Mouse (Mus musculus): ENCODE results near the gene Col4a6.
A peak's percentile ranks its signal among the peaks of the same experiment; 100 is the strongest.

Gene Col4a6

GRCm38 (mm10) chrX:141473470-141474302 is at the start of gene Col4a6:
Gene Col4a6 (minus strand): TSS chrX:141474076.
- DNase-seq = no peak

DNA sequence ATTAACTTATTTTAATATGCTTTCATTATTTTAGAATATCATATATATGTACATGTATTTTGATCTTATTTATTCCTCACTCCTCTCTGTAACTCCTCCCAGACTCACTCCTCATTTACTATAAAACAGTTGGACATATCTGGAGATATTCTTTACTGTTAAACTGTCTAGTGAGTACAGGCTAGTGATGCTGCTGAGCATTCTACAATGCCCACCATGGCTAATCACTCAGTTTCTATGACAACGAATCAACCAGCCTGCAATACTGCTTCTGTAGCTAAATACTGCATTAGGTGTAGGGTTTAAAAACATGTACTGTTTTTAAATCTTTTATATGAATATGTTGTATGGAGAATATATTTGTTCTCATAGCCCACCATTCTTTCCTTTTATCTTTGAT is 29.2 kb upstream of the Col4a6 start:
- no peak for DNase-seq

GRCm38 (mm10) chrX:141494545-141494944 is 20.7 kb upstream of the Col4a6 start:
- DNase-seq = no peak

- DNase-seq = peak; percentile 3
These were observed 1.9 kb upstream of the Col4a6 start for GRCm38 (mm10) chrX:141475566-141476327.

DNA sequence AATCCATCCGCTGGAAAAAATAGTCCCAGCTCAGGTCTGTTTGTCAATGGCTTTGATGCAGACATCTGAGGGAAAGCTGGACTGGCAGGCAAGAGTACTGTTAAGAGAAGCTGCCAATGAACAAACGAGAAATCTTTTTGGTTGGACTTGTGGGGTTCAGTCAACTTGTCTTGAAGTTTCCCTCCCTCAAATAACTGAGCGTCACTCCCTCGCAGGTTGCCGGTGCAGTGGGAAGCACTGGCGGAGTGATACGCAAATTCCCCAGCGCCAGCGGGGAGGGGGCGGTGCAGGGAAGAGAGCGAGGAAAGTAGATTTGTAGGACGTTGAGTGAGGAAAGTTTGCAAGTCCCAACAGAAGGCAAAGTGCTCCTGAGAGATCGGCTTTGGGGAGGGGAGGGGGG is 1.2 kb upstream of the Col4a6 start, which contains the start of gene Col4a5:
Col4a5 (plus strand) TSS at position 276 of the 400 bp plus-strand sequence.
- peak; percentile 60 for DNase-seq

DNA sequence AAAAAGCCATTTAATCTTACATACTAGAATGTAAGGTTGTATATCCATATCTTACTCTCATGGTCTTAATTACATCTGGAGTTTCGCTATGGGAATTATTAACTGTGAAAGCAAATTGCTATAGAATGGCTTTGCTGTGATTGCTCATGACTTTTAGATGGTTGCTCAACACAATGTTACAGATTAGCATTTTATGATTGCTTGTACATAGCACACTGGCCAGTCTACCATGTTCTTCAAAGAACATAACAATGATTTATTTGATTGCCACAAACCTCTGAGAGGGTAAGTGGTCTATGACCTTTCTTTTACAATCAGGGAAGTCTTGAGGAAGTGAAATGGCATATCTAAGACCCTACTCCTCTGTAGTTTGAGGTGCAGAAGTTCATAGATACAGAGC is 25.9 kb downstream of the Col4a6 start:
- no peak for DNase-seq

- DNase-seq = no peak
These were observed 34.5 kb downstream of the Col4a6 start for GRCm38 (mm10) chrX:141439423-141439822.

GRCm38 (mm10) chrX:141436780-141437179 is 37.1 kb downstream of the Col4a6 start:
- no peak for DNase-seq

DNA sequence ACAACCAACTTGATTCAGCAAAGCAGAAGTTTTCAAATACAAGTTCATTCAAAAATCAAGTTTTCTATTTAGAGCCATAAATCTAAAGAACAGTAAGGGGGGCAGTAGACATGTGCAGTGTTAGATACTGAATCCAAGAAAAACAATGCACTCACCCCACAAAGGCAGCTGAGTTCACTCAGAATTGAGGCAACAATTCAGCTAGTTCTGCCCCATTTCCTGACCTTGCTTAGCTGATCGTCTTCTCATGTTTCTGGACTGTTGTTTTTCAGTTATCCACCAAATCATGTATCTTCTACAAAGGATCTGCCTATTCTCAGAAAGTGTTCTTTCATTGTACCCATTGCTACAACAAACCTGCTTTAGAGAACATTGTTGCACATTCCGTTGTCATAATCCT is 58.6 kb downstream of the Col4a6 start:
- DNase-seq = no peak

GRCm38 (mm10) chrX:141396243-141396642 is 77.6 kb downstream of the Col4a6 start:
- no peak for DNase-seq

DNA sequence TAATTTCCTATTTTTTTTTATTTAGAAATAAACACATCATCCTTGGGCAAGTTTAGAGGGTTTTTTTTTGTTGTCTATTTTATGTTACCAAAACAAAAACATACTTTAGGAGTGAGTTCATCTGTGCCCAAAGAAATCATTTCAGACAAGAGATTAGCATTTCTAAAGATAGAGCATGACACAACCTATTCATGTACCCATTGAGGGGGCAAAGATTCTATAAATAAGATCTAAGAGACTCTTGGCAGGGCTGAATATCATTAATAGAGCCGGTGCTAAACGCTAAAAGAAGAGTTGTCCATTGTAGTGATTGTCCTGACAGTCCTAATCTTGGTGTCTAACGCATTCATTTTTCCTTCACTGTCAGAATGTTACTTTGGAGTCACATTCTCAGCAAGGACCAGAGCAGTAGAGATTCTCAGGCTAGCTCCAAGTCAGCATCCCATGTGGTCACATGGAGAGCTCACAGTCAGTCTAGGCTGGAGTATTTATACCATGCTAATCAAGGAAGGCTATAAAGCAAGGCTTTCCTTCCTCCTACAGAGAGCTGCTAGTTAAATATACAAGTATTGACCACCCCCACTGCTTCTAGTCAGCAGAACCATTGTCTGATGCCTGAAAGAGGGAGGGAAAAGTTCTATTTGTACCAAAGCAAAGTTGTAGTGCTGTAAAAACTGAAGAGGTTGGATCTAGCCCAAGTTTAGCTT is 88.3 kb downstream of the Col4a6 start:
- DNase-seq = no peak

DNA sequence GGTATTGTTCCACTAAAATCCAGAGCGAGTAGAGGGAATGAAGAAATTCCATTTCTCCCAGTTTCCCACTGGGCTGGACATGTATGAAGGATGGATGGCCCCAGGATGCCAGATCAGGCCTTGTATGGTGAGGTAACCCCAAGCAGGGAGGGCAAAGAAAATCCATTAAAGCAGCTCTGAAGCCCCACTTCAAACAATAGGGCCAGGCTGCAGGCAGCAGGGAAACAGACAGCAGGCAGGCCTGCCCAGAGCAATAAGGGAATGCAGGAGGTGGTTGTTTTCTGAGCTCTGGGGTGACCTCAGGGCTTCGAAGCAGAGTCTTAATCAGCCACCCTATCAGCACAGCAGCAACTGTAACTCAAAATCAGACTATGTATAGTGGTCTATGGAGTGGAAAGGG is 89.2 kb downstream of the Col4a6 start:
- no peak for DNase-seq

- DNase-seq = no peak
These were observed 103.6 kb downstream of the Col4a6 start for GRCm38 (mm10) chrX:141370276-141370675.

GRCm38 (mm10) chrX:141363331-141363730 is 110.5 kb downstream of the Col4a6 start:
- DNase-seq = no peak

- no peak for DNase-seq
These were observed 132.5 kb downstream of the Col4a6 start for GRCm38 (mm10) chrX:141341417-141341816.

DNA sequence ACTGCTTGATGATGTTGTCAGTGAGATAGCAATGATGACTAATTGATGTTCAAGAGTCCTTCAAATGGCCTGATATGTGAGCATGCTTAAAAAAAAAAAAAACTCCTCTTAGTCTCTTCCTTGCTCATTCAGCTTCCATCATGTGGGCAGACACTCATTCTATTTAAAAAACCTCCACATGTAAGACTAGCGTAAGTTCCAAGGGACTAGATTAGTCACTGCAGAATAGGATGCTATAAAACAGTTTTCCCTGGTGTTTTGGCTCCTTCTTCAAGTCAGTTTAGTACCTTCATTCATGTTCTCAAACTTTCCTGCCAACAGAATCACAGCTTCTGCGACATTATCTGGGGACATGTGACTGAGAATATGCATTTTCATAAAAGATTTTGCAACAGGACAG is 145.8 kb downstream of the Col4a6 start:
- no peak for DNase-seq

GRCm38 (mm10) chrX:141324201-141324600 is 149.7 kb downstream of the Col4a6 start:
- DNase-seq = no peak

DNA sequence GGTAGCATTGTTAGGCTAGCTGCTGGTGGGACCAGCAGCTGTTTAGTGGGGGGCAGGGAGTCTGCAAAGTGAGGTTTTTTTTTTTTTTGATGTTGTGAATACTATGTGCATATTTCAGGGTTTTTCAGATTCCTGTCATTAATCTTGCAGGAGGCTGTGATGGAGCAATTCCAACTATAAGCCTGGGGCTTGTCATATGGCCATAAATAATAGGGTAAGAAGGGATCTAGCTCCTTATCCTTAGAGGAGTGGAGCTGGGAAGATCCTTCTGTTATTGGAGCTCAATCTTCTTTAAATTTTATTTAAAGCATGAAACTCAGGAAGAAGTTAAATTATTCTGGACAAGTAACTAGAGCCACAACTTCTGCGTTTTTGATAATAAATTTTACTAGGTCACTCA is 157.7 kb downstream of the Col4a6 start:
- DNase-seq = no peak

DNA sequence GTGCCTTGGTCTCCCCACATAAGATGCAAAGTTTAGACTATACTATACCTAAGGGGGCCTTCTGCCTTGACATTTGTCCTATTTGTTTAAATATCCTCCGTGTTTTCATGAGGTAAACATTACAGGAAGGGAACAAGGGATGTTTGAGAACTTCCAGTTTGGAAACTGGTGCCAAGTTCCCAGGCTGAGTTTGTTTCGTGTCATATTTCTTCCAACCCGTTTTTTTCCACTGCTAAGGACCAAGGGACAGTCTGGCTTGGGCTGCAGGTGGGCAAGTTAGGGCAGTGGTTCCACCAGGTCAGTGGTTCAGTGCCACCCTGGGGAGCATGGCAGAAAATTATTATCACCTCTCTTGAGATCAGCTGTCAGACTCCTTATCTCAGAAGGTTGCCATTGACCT is 158.1 kb downstream of the Col4a6 start:
- DNase-seq = no peak

- DNase-seq = no peak
These were observed 181.0 kb downstream of the Col4a6 start for GRCm38 (mm10) chrX:141292702-141293462.

GRCm38 (mm10) chrX:141276397-141276796 is 197.5 kb downstream of the Col4a6 start:
- DNase-seq = no peak

GRCm38 (mm10) chrX:141265986-141266385 is 207.9 kb downstream of the Col4a6 start:
- no peak for DNase-seq

DNA sequence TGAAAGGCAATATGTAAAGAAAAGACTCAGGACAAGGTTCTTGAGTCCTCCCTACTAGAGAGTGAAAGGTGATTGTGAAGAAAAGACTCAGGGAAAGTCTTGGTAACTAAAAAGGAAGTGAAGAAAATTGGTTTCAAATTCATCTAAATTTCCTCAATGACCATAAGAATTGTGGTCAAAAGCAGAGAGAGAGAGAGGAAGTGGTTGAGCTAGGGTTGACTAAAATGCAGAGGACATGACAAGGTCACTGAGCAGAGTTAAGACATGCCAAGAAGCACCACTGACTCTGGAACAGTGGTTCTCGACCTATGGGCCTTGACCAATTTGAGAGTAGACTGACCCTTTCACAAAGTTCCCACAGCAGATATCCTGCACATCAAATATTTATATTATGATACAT is 224.2 kb downstream of the Col4a6 start:
- no peak for DNase-seq

Data from liver (tissue).